Mouse (Mus musculus) MEL (cell line): ENCODE results near the gene Tmem8. TPM values are rescaled to one million over a fixed set of nuclear protein-coding genes. Genes with fewer than 3 reads are reported as not detected.
"Not testable (repeated sequence)": the region's sequence is repeated elsewhere in the genome, so short reads cannot be mapped to it uniquely, and the experiment has no call there.

Source experiments
- DNase-seq: peaks from one replicate; pipeline ENCODE4 v3.0.0; 2011; ENCODE audit warnings: low read depth, low spot score
- H3K27ac ChIP-seq: 2 replicates; pipeline ENCODE4 v1.5.1; 2012; ENCODE audit warnings: low read depth, mild to moderate bottlenecking, control low read depth, low read length, moderate library complexity; ENCODE audit not compliant: control insufficient read depth
- H3K27me3 ChIP-seq, 2 experiments: fragments of 150-350 bp in 1 of 2; sonication (generic) in 1 of 2; 2 replicates each; pipeline ENCODE4 v1.6.1; 2012; ENCODE audit warnings: low read length in 2 of 2, mild to moderate bottlenecking in 2 of 2, improper control_type of control experiment in 1 of 2, moderate library complexity in 1 of 2; ENCODE audit not compliant: insufficient read depth in 2 of 2, control insufficient read depth in 1 of 2
- H3K36me3 ChIP-seq, 2 experiments: 2 replicates each; pipeline ENCODE4 v1.6.1; 2012 to 2014; ENCODE audit warnings: low read length in 2 of 2, improper control_type of control experiment in 1 of 2, inconsistent platforms in 1 of 2, mild to moderate bottlenecking in 1 of 2; ENCODE audit not compliant: insufficient read depth in 2 of 2, control insufficient read depth in 1 of 2
- H3K4me1 ChIP-seq, 2 experiments: fragments of 150-350 bp in 1 of 2; sonication (generic) in 1 of 2; 2 replicates each; pipeline ENCODE4 v1.6.1; 2012; ENCODE audit warnings: low read length in 2 of 2, improper control_type of control experiment in 1 of 2, mild to moderate bottlenecking in 1 of 2; ENCODE audit not compliant: insufficient read depth in 2 of 2, control insufficient read depth in 1 of 2
- H3K4me3 ChIP-seq, 2 experiments: fragments of 150-350 bp in 1 of 2; sonication (generic) in 1 of 2; 2 replicates each; pipeline ENCODE4 v1.5.1; 2012; ENCODE audit warnings: low read depth in 2 of 2, low read length in 2 of 2, mild to moderate bottlenecking in 2 of 2, moderate library complexity in 2 of 2, control low read depth in 1 of 2, improper control_type of control experiment in 1 of 2; ENCODE audit not compliant: control insufficient read depth in 1 of 2, insufficient read depth in 1 of 2
- H3K79me2 ChIP-seq: 2 replicates; pipeline ENCODE4 v1.6.1; 2012; ENCODE audit warnings: mild to moderate bottlenecking, low read length, moderate library complexity; ENCODE audit not compliant: control insufficient read depth, poor library complexity, insufficient read depth
- H3K9ac ChIP-seq: 2 replicates; pipeline ENCODE4 v1.6.1; 2012; ENCODE audit warnings: low read depth, mild to moderate bottlenecking, control low read depth, low read length, moderate library complexity; ENCODE audit not compliant: control insufficient read depth, poor library complexity, severe bottlenecking
- H3K9me3 ChIP-seq: fragments of 150-350 bp; sonication (generic); replicated peaks from 2 replicates; pipeline ENCODE4 v1.6.1; 2012; ENCODE audit warnings: mild to moderate bottlenecking, low read length, improper control_type of control experiment, moderate library complexity; ENCODE audit not compliant: insufficient read depth
- CHD1 ChIP-seq: IDR thresholded peaks from 2 replicates; pipeline ENCODE4 v1.6.1; 2012; ENCODE audit warnings: low read depth, mild to moderate bottlenecking, inconsistent platforms, low read length, improper control_type of control experiment
- CHD2 ChIP-seq: IDR thresholded peaks from 2 replicates; pipeline ENCODE4 v1.6.1; 2011; ENCODE audit warnings: low read length, improper control_type of control experiment
- CTCF ChIP-seq, 3 experiments: IDR thresholded peaks in 2 of 3; conservative IDR thresholded peaks in 1 of 3; 2 replicates each; pipeline ENCODE4 v1.5.1; 2011 to 2012; ENCODE audit warnings: low read length in 3 of 3, low read depth in 2 of 3, mild to moderate bottlenecking in 2 of 3, improper control_type of control experiment in 1 of 3, inconsistent platforms in 1 of 3, mixed read lengths in 1 of 3, moderate library complexity in 1 of 3; ENCODE audit not compliant: control insufficient read depth in 1 of 3, insufficient read depth in 1 of 3, poor library complexity in 1 of 3, severe bottlenecking in 1 of 3
- EP300 ChIP-seq, 2 experiments: IDR thresholded peaks; 2 replicates each; pipeline ENCODE4 v1.6.1; 2011; ENCODE audit warnings: improper control_type of control experiment in 2 of 2, low read length in 2 of 2, low read depth in 1 of 2, mild to moderate bottlenecking in 1 of 2
- ETS1 ChIP-seq: IDR thresholded peaks from 2 replicates; pipeline ENCODE4 v1.6.1; 2012; ENCODE audit warnings: low read depth, mild to moderate bottlenecking, inconsistent platforms, low read length, improper control_type of control experiment, moderate library complexity
- GABPA ChIP-seq: IDR thresholded peaks from 2 replicates; pipeline ENCODE4 v1.6.1; 2012; ENCODE audit warnings: low read depth, mild to moderate bottlenecking, inconsistent platforms, low read length, improper control_type of control experiment, moderate library complexity
- GATA1 ChIP-seq: IDR thresholded peaks from 2 replicates; pipeline ENCODE4 v1.6.1; 2011; ENCODE audit warnings: low read depth, low read length, improper control_type of control experiment
- MAFK ChIP-seq: IDR thresholded peaks from 2 replicates; pipeline ENCODE4 v1.6.1; 2011; ENCODE audit warnings: low read depth, mild to moderate bottlenecking, low read length, improper control_type of control experiment, borderline replicate concordance
- MAZ ChIP-seq: IDR thresholded peaks from 2 replicates; pipeline ENCODE4 v1.6.1; 2012; ENCODE audit warnings: low read depth, mild to moderate bottlenecking, inconsistent platforms, low read length, improper control_type of control experiment
- NRF1 ChIP-seq: IDR thresholded peaks from 2 replicates; pipeline ENCODE4 v1.6.1; 2014; ENCODE audit warnings: low read depth, mild to moderate bottlenecking, inconsistent platforms, low read length, improper control_type of control experiment, moderate library complexity; ENCODE audit not compliant: poor library complexity, insufficient read depth, severe bottlenecking
- SMC3 ChIP-seq: IDR thresholded peaks from 2 replicates; pipeline ENCODE4 v1.6.1; 2011; ENCODE audit warnings: low read depth, low read length, improper control_type of control experiment
- TAL1 ChIP-seq: IDR thresholded peaks from 2 replicates; pipeline ENCODE4 v1.6.1; 2012; ENCODE audit warnings: mild to moderate bottlenecking, inconsistent platforms, low read length, moderate library complexity, mixed read lengths
- TBP ChIP-seq: IDR thresholded peaks from 2 replicates; pipeline ENCODE4 v1.8.0; 2011; ENCODE audit warnings: low read depth, low read length, improper control_type of control experiment
- TCF12 ChIP-seq: IDR thresholded peaks from 2 replicates; pipeline ENCODE4 v1.6.1; 2014; ENCODE audit warnings: low read depth, mild to moderate bottlenecking, inconsistent platforms, low read length, improper control_type of control experiment, moderate library complexity
- UBTF ChIP-seq: IDR thresholded peaks from 2 replicates; pipeline ENCODE4 v1.6.1; 2012; ENCODE audit warnings: low read depth, mild to moderate bottlenecking, inconsistent platforms, low read length, improper control_type of control experiment, moderate library complexity, borderline replicate concordance; ENCODE audit not compliant: insufficient read depth
- USF1 ChIP-seq: IDR thresholded peaks from 2 replicates; pipeline ENCODE4 v1.6.1; 2014; ENCODE audit warnings: low read depth, mild to moderate bottlenecking, inconsistent platforms, low read length, improper control_type of control experiment, moderate library complexity
- USF2 ChIP-seq, 2 experiments: IDR thresholded peaks; 2 replicates each; pipeline ENCODE4 v1.6.1; 2011 to 2012; ENCODE audit warnings: improper control_type of control experiment in 2 of 2, low read length in 2 of 2, borderline replicate concordance in 1 of 2, inconsistent platforms in 1 of 2, low read depth in 1 of 2, mild to moderate bottlenecking in 1 of 2; ENCODE audit not compliant: insufficient read depth in 1 of 2
- ZKSCAN1 ChIP-seq: IDR thresholded peaks from 2 replicates; pipeline ENCODE4 v1.6.1; 2012; ENCODE audit warnings: low read depth, mild to moderate bottlenecking, inconsistent platforms, low read length, improper control_type of control experiment, moderate library complexity
- ZMIZ1 ChIP-seq: IDR thresholded peaks from 2 replicates; pipeline ENCODE4 v1.6.1; 2012; ENCODE audit warnings: low read depth, mild to moderate bottlenecking, inconsistent platforms, low read length, improper control_type of control experiment, moderate library complexity
- polyA plus RNA-seq, 2 experiments: library from polyadenylated mRNA; stranded (reverse) in 1 of 2; unstranded in 1 of 2; fragments of >175 nt in 1 of 2; fragments of >200 nt in 1 of 2; gene quantifications; 2 replicates each; pipeline versions ENCODE4 v1.2.1 to v1.2.4; 2012; ENCODE audit warnings: low replicate concordance in 2 of 2, low read depth in 1 of 2; ENCODE audit not compliant: insufficient read length in 2 of 2, insufficient read depth in 1 of 2, missing spikeins in 1 of 2
- total RNA-seq: library from RNA; depleted of rRNA; stranded (reverse); fragments of 300-350 nt; gene quantifications from 2 replicates; pipeline ENCODE4 v1.2.3, GENCODE M21; 2012

Tmem8 gene
- total and polyA plus RNA-seq, 3 experiments = 4.7 to 16.7 TPM; not detected in 1

DNA sequence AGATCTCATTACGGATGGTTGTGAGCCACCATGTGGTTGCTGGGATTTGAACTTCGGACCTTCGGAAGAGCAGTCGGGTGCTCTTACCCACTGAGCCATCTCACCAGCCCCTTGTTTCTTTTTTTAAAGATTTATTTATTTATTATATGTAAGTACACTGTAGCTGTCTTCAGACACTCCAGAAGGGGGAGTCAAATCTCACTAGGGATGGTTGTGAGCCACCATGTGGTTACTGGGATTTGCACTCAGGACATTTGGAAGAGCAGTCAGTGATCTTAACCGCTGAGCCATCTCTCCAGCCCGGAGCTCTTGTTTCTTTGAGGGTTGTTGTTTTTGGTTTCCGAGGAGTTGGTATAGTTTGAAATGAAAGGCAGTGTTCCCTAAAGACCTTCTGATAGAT lies 1.4 kb downstream of the Tmem8 start:
- peak in 1 of 3 experiments; percentile 20; a peak in 1 of 6 replicates for TF ChIP-seq CTCF (IDR thresholded peaks at IDR 0.05 in 2 of 3, conservative IDR thresholded peaks at IDR 0.05 in 1 of 3; ENCODE audit: control insufficient read depth in 1 of 3, insufficient read depth in 1 of 3, low read depth in 2 of 3, low read length in 3 of 3, poor library complexity in 1 of 3, severe bottlenecking in 1 of 3)
- H3K4me1 ChIP-seq = peaks cover 5 to 34% of the 10 kb centered on the region in 2 experiments; a peak in 3 of 4 replicates
- not testable (repeated sequence) for H3K27ac ChIP-seq, H3K4me3 ChIP-seq, H3K9ac ChIP-seq, DNase-seq, H3K36me3 ChIP-seq, H3K9me3 ChIP-seq, H3K79me2 ChIP-seq, H3K27me3 ChIP-seq

DNA sequence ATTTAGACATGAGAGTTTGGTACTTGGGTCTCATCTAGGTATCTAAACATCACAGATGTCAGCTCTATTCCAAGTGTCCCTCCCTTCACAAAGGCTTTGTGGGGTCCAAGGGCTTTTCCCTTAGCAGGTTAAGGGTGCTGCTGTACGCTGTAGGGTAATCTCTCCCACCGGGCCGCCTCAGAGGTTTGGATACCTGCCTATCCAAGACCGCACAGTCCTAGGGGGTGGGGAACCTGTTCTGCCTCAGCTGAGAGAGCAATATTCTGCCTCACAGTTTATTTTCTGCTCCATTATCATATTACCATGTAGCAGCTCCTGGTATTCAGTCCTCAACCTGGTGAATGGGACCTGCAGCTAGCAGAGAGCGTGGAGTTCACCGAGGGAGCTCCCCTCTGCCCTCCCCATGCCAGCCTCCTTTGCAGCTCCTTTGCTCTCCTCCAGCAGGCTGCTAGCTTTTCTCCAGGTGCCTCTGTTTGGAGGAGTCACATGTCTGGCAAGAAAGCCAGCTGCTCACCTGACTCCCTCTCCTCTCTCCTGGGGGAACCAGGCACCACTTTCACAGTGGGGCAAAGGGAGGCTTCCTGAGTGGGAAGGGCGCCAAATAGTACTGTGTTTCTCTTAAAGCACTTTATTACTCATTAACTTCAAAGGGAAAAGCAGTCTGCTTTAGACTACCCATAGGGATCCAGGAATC lies 2.3 kb downstream of the Tmem8 start:
- peak; percentile 42 for DNase-seq
- H3K36me3 ChIP-seq = peaks cover 0 to 2% of the 10 kb centered on the region in 2 experiments; a peak in 2 of 4 replicates
- peaks cover 5 to 37% of the 10 kb centered on the region in 2 experiments; a peak in 3 of 4 replicates for H3K4me1 ChIP-seq
- TF ChIP-seq TCF12 (peak; percentile 73), ETS1 (peak; percentile 43; the same call in 1 of the 2 replicates), EP300 (IDR thresholded peaks at IDR 0.05; ENCODE audit: low read depth in 1 of 2, low read length in 2 of 2) (peak in 1 of 2 experiments; percentile 55; a peak in 2 of 4 replicates), GABPA (no peak)
- H3K9ac ChIP-seq = no peak overlapping the region
- 0 out of 2 replicates have a peak overlapping the region, but pooled peaks have one; percentile 4 for H3K27ac ChIP-seq
- no peaks in the 10 kb centered on the region for H3K9me3 ChIP-seq
- no peaks in the 10 kb centered on the region for H3K27me3 ChIP-seq
- H3K4me3 ChIP-seq = no peak overlapping the region
- no peaks in the 10 kb centered on the region; the same call in 1 of the 2 replicates for H3K79me2 ChIP-seq

DNA sequence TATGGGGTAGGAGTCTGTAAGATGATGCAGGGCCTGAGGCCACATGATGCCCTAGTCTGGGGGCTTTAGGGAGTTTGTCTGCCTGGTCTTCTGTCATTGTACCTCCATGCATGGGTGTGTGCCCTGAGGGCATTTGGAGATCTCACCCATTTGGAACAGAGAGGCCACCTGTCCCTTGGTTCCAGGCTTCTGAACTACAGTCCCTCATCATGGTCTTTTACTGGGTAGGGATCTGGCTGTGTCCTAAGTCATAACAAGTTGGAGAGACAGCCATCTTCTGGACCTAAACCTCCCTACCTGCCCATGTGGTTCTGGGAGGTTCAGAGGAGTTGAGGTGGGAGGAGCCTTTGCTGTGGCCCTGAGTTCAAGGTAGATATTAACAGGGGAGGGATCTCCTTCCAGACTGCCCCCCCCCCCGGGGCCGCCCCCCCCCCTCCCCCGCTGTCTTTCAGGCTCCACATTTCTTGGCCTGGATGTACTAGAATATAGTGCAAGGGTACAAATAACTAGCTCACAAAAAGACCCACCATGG lies 2.9 kb downstream of the Tmem8 start:
- no peaks in the 10 kb centered on the region for H3K9me3 ChIP-seq

More for the DNA sequence above, 2.9 kb downstream of the Tmem8 start:
- H3K36me3 ChIP-seq = peaks cover 0 to 2% of the 10 kb centered on the region in 2 experiments; a peak in 2 of 4 replicates
- no peaks in the 10 kb centered on the region for H3K27me3 ChIP-seq
- no peak for TF ChIP-seq USF1
- no peak for TF ChIP-seq SMC3
- TF ChIP-seq GATA1 = no peak
- TF ChIP-seq TCF12 = no peak
- TF ChIP-seq ZKSCAN1 = no peak
- no peak for TF ChIP-seq CHD1
- no peak for TF ChIP-seq USF2 (IDR thresholded peaks at IDR 0.05; ENCODE audit: borderline replicate concordance in 1 of 2, insufficient read depth in 1 of 2, low read depth in 1 of 2, low read length in 2 of 2)
- TF ChIP-seq NRF1 = no peak
- TF ChIP-seq CHD2 = no peak
- TF ChIP-seq TAL1 = no peak
- TF ChIP-seq ZMIZ1 = no peak
- no peak for TF ChIP-seq MAZ
- no peak for TF ChIP-seq MAFK
- TF ChIP-seq TBP = no peak
- no peak for TF ChIP-seq CTCF (IDR thresholded peaks at IDR 0.05 in 2 of 3, conservative IDR thresholded peaks at IDR 0.05 in 1 of 3; ENCODE audit: control insufficient read depth in 1 of 3, insufficient read depth in 1 of 3, low read depth in 2 of 3, low read length in 3 of 3, poor library complexity in 1 of 3, severe bottlenecking in 1 of 3)
- no peak for TF ChIP-seq UBTF
- no peak overlapping the region for H3K27ac ChIP-seq
- H3K79me2 ChIP-seq = no peaks in the 10 kb centered on the region; the same call in 1 of the 2 replicates
- peaks cover 5 to 37% of the 10 kb centered on the region in 2 experiments; a peak in 3 of 4 replicates for H3K4me1 ChIP-seq
- no peak overlapping the region for H3K9ac ChIP-seq
- DNase-seq = no peak
- H3K4me3 ChIP-seq = no peak overlapping the region
